Mouse (Mus musculus): ENCODE data around the gene Mylpf. TPM values are rescaled to one million over a fixed set of nuclear protein-coding genes. Genes with fewer than 3 reads are reported as not detected.

The Mylpf gene
- polyA plus RNA-seq, 1 experiment from 2014 or later = 87.1 TPM

DNA sequence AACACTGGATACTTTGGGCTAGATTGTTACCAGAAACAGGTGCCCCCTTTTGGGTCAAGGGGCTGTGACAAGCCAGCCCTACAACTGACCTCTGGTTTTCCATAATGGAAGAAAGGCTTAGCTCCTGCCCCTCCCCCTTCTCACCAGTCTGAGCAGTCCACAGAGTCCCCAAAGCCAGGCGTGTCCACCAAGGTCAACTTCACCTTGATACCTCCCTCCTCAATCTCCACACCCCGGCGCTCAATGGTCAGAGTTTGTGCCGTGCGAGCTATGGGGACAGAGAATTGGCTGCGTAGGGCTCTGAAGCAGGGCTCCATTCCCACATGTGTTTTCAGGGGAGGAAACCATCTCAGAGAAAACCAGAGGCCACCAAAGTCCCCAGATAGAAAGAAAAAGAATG lies 8.8 kb downstream of the Mylpf start:
- Histone ChIP-seq H3K9me3 (ENCODE audit: control insufficient read depth, low read length) (no peaks in the 10 kb centered on the region), H3K4me3 (ENCODE audit: low read depth, low read length) (no peak overlapping the region), H3K9ac (ENCODE audit: low read length) (no peak overlapping the region), H3K36me3 (ENCODE audit: control insufficient read depth, insufficient read depth, low read length) (no peaks in the 10 kb centered on the region), H3K4me2 (ENCODE audit: low read depth) (no peak overlapping the region), H3K27ac (ENCODE audit: low read depth, low read length) (no peak overlapping the region), H3K4me1 (ENCODE audit: control insufficient read depth, insufficient read depth, low read length) (no peaks in the 10 kb centered on the region), H3K27me3 (ENCODE audit: control insufficient read depth, insufficient read depth, low read length) (0 out of 2 replicates have a peak, but pooled peaks cover 2% of the 10 kb centered on the region)
- 82% methylated on average over 6 of the region's 6 CpGs for WGBS
- DNase-seq (ENCODE audit: low spot score) (no peak), ATAC-seq (ENCODE audit: insufficient read depth, low FRiP score, low TSS enrichment) (no peak)

DNA sequence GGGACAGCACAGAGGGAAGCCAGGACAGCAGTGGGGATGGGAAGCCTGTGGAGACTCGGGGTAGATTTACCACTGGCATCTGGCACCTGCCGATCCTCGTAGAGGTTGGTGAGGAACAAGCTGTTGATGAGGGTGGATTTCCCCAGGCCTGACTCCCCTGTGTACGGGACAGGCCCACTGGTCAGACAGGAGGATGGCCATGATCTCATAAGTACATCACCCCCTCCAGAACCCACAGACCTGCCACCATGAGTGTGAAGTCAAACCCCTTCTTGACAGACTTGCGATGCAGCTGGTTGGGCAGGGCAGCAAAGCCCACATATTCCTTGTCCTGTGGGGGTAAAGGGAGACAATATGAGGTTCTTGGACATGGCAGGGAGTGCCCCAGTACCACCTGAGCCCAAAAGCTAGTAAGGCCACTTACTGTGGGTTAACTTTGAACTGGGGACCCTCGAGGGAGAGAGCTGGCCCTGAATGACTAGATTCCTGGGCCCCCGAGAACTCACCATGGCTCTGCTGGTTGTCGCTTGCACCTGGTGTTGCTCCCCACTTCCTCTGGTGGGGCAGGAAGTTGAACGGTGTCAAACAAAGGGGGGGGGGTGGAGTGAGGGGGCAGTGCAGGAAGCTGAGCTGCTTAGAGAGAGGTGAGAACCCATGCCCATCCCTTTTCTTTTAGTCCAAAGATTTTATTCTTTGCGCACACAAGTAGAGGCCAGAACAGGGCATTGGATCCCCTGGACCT lies 9.4 kb downstream of the Mylpf start:
- DNase-seq (ENCODE audit: low spot score) (no peak), ATAC-seq (ENCODE audit: insufficient read depth, low FRiP score, low TSS enrichment) (no peak)
- no peak overlapping the region for H3K4me2 ChIP-seq (ENCODE audit: low read depth)
- H3K9me3 ChIP-seq (ENCODE audit: control insufficient read depth, low read length) = no peaks in the 10 kb centered on the region
- 81% methylated on average over 10 of the region's 10 CpGs for WGBS
- H3K4me3 ChIP-seq (ENCODE audit: low read depth, low read length) = no peak overlapping the region
- H3K9ac ChIP-seq (ENCODE audit: low read length) = no peak overlapping the region
- no peaks in the 10 kb centered on the region for H3K4me1 ChIP-seq (ENCODE audit: control insufficient read depth, insufficient read depth, low read length)
- no peak overlapping the region for H3K27ac ChIP-seq (ENCODE audit: low read depth, low read length)
- no peaks in the 10 kb centered on the region for H3K36me3 ChIP-seq (ENCODE audit: control insufficient read depth, insufficient read depth, low read length)
- H3K27me3 ChIP-seq (ENCODE audit: control insufficient read depth, insufficient read depth, low read length) = 0 out of 2 replicates have a peak, but pooled peaks cover 2% of the 10 kb centered on the region

DNA sequence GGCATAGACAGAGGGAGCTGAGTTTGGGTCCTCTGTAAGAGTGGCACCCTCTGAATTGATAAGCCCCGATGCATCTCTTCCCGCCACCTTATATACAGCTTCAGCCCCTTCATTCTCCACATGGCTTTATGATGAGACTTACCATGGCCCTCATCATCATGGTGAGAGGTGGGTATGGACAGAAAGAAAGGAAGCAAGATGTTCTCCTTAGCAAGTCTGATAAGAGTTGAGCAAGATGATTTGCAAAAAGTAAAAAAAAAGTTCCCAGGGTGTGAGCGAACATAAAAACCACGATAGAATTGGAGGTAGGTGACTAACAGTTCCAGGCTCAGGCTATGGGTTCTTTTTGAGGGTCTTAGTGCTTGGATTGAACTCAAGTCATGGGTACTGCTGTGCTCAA lies 10.0 kb downstream of the Mylpf start:
- Histone ChIP-seq H3K27ac (ENCODE audit: low read depth, low read length) (no peak overlapping the region), H3K4me2 (ENCODE audit: low read depth) (no peak overlapping the region), H3K27me3 (ENCODE audit: control insufficient read depth, insufficient read depth, low read length) (0 out of 2 replicates have a peak, but pooled peaks cover 2% of the 10 kb centered on the region), H3K36me3 (ENCODE audit: control insufficient read depth, insufficient read depth, low read length) (no peaks in the 10 kb centered on the region), H3K4me1 (ENCODE audit: control insufficient read depth, insufficient read depth, low read length) (no peaks in the 10 kb centered on the region), H3K4me3 (ENCODE audit: low read depth, low read length) (no peak overlapping the region), H3K9ac (ENCODE audit: low read length) (no peak overlapping the region), H3K9me3 (ENCODE audit: control insufficient read depth, low read length) (no peaks in the 10 kb centered on the region)
- 94% methylated on average over 4 of the region's 4 CpGs for WGBS
- ATAC-seq (ENCODE audit: insufficient read depth, low FRiP score, low TSS enrichment) (no peak), DNase-seq (ENCODE audit: low spot score) (no peak)

DNA sequence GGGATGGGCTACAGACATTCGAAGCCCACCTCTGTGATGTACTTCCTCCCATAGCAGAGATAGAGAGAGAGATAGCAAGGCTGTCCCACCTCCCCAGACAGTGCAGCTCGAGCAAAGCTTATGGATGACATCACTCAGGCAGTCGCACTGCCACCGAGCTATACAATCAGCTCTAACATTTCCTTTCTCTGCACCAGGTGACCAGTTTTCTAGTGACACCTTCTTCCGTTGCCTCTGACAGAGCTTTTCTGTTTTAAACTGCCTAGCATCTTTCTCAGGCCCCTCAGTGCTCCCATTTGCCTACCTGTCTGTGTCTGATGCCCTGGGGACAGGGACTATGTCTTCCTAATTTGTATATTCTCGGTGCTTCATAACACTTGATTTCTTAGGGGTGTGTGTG lies 11.8 kb downstream of the Mylpf start:
- DNase-seq (ENCODE audit: low spot score) (no peak), ATAC-seq (ENCODE audit: insufficient read depth, low FRiP score, low TSS enrichment) (no peak)
- H3K9me3 ChIP-seq (ENCODE audit: control insufficient read depth, low read length) = no peaks in the 10 kb centered on the region
- H3K9ac ChIP-seq (ENCODE audit: low read length) = no peak overlapping the region
- 88% methylated on average over 6 of the region's 6 CpGs for WGBS
- H3K4me1 ChIP-seq (ENCODE audit: control insufficient read depth, insufficient read depth, low read length) = no peaks in the 10 kb centered on the region
- H3K27ac ChIP-seq (ENCODE audit: low read depth, low read length) = no peak overlapping the region
- H3K4me2 ChIP-seq (ENCODE audit: low read depth) = no peak overlapping the region
- no peak overlapping the region for H3K4me3 ChIP-seq (ENCODE audit: low read depth, low read length)
- no peaks in the 10 kb centered on the region for H3K27me3 ChIP-seq (ENCODE audit: control insufficient read depth, insufficient read depth, low read length)
- H3K36me3 ChIP-seq (ENCODE audit: control insufficient read depth, insufficient read depth, low read length) = peaks cover 2% of the 10 kb centered on the region; the same call in 1 of the 2 replicates

DNA sequence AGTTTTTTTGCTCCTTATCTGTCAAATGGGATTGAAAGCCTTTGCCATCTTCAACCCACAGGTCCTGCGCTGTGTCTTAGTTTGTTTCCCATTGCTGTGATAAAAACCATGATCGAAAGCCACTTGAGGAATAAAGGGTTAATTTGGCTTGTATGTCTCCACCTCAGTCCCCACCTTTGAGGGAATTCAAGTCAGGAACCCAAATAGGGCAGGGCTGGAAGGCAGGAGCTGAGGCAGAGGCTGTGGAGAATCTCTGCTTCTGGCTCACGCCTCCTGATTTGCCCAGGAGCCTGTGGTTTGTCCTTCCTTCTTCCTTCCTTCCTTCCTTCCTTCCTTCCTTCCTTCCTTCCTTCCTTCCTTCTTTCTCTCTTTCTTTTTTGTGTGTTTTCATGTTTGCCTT lies 14.4 kb downstream of the Mylpf start:
- no peaks in the 10 kb centered on the region for H3K9me3 ChIP-seq (ENCODE audit: control insufficient read depth, low read length)
- no peak overlapping the region for H3K9ac ChIP-seq (ENCODE audit: low read length)
- 97% methylated on average over 3 of the region's 3 CpGs for WGBS
- H3K4me3 ChIP-seq (ENCODE audit: low read depth, low read length) = no peak overlapping the region
- ATAC-seq (ENCODE audit: insufficient read depth, low FRiP score, low TSS enrichment) (no peak), DNase-seq (ENCODE audit: low spot score) (no peak)
- no peaks in the 10 kb centered on the region for H3K27me3 ChIP-seq (ENCODE audit: control insufficient read depth, insufficient read depth, low read length)
- H3K4me2 ChIP-seq (ENCODE audit: low read depth) = no peak overlapping the region
- no peaks in the 10 kb centered on the region for H3K4me1 ChIP-seq (ENCODE audit: control insufficient read depth, insufficient read depth, low read length)
- peaks cover 2% of the 10 kb centered on the region; the same call in 1 of the 2 replicates for H3K36me3 ChIP-seq (ENCODE audit: control insufficient read depth, insufficient read depth, low read length)
- H3K27ac ChIP-seq (ENCODE audit: low read depth, low read length) = no peak overlapping the region

DNA sequence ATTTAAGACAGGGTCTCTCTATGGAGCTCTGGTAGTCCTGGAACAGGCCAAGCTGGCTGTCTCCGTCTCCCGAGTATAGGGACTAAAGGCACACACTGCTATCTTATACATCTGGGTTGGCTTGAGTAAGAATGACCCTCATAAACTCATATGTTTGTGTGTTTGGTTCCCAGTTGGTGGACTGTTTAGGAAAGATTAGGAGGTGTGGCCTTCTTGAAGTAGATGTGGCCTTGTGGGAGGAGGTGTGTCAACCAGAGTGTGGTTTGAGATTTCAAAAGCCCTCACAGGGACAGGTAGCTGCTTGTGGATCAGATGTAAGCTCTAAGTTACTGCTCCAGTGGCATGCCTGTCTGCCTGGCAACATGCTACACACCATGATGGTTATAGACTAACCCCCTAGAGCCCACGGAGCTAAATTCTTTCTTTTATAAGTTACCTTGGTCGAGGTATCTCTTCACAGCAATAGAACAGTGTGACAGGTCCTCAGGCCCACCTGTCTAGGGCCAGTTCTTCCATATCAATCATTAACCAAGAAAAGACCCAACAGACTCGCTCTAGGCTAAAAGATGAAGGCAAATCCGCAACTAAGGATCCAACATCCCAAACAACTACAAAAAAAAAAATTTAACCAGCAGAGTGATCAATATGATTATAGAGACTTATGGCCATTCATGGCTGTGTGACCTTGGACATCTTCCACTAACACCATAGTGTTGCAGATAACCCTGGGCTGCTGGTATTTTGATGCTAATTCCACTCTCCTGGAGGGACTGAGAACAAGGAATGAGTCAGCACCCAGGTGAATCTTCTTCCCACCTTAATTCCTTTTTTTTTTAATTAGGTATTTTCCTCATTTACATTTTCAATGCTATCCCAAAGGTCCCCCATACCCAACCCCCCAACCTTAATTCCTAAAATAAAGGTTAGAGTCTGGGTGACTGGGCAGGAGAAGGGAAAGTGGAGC lies 15.1 kb downstream of the Mylpf start:
- Histone ChIP-seq H3K9me3 (ENCODE audit: control insufficient read depth, low read length) (no peaks in the 10 kb centered on the region), H3K36me3 (ENCODE audit: control insufficient read depth, insufficient read depth, low read length) (peaks cover 2% of the 10 kb centered on the region; the same call in 1 of the 2 replicates), H3K4me2 (ENCODE audit: low read depth) (no peak overlapping the region), H3K9ac (ENCODE audit: low read length) (no peak overlapping the region), H3K4me3 (ENCODE audit: low read depth, low read length) (no peak overlapping the region), H3K27ac (ENCODE audit: low read depth, low read length) (no peak overlapping the region), H3K4me1 (ENCODE audit: control insufficient read depth, insufficient read depth, low read length) (no peaks in the 10 kb centered on the region), H3K27me3 (ENCODE audit: control insufficient read depth, insufficient read depth, low read length) (no peaks in the 10 kb centered on the region)
- 85% methylated on average over 6 of the region's 6 CpGs for WGBS
- ATAC-seq (ENCODE audit: insufficient read depth, low FRiP score, low TSS enrichment) = no peak
- no peak for DNase-seq (ENCODE audit: low spot score)

DNA sequence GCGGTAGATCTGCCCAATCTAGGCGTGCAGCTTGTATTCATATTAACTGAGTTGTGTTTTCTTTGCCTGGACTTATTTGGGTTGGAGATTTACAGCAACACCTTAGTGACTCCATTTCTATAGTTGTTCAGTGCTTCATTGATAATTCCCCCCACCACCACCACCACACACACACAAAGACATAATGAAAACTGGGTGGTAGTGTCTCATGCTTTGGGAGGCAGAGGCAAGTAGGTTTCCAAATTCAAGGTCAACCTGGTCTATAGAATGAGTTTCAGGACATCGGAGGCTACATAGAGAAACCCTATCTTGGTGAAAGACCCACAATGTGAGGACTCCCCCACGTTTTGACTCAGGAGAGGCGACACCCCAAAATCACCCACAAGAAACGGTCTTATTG lies 15.9 kb downstream of the Mylpf start:
- peaks cover 4% of the 10 kb centered on the region for H3K36me3 ChIP-seq (ENCODE audit: control insufficient read depth, insufficient read depth, low read length)
- DNase-seq (ENCODE audit: low spot score) = no peak
- no peak overlapping the region for H3K9ac ChIP-seq (ENCODE audit: low read length)
- no peaks in the 10 kb centered on the region for H3K27me3 ChIP-seq (ENCODE audit: control insufficient read depth, insufficient read depth, low read length)
- WGBS = 85% methylated on average over 6 of the region's 6 CpGs
- H3K4me1 ChIP-seq (ENCODE audit: control insufficient read depth, insufficient read depth, low read length) = no peaks in the 10 kb centered on the region
- H3K27ac ChIP-seq (ENCODE audit: low read depth, low read length) = no peak overlapping the region
- no peak overlapping the region for H3K4me3 ChIP-seq (ENCODE audit: low read depth, low read length)
- no peaks in the 10 kb centered on the region for H3K9me3 ChIP-seq (ENCODE audit: control insufficient read depth, low read length)
- H3K4me2 ChIP-seq (ENCODE audit: low read depth) = no peak overlapping the region
- ATAC-seq (ENCODE audit: insufficient read depth, low FRiP score, low TSS enrichment) = no peak

DNA sequence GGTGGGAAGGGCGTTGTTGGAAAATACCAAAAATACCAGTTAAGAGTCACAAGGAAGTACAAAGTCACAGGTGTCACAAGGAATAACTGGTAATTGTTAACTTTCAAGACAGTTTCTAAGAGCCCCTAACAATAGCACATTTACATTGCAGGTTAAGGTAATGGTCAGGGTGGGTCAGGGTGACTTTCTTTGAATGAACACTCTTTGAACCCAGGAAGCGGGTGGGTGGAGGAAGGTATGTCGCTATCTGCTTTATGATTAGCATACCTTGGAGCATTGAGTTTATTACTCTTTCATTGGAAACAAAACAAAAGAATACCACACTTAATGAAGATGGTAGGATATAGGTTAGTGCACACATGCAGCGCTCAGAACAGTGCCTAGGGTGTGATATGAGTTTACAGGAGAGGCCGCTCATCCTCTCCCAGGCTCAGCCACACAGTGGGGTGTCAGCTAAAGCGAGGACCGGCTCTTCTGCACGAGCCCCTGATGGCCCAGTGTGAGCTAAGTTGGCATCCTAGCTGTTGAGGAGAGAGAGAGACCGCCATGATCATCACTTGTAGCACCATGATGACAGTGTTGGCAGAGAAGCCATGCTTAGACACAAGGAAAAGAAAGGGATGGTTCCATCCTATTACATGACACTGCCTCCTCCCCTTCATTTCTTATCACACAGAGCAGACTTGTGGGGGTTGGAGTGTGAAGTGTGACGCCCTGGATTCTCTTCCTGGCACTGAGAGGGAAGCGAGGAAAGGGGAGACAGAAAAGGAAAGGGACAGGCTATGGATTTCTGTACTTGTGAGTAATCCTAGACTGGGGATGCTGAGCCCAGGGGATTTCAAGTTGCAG lies 16.7 kb downstream of the Mylpf start:
- Histone ChIP-seq H3K9me3 (ENCODE audit: control insufficient read depth, low read length) (no peaks in the 10 kb centered on the region), H3K4me1 (ENCODE audit: control insufficient read depth, insufficient read depth, low read length) (peaks cover 2% of the 10 kb centered on the region; the same call in 1 of the 2 replicates), H3K36me3 (ENCODE audit: control insufficient read depth, insufficient read depth, low read length) (peaks cover 4% of the 10 kb centered on the region), H3K4me2 (ENCODE audit: low read depth) (no peak overlapping the region), H3K9ac (ENCODE audit: low read length) (no peak overlapping the region), H3K4me3 (ENCODE audit: low read depth, low read length) (no peak overlapping the region), H3K27me3 (ENCODE audit: control insufficient read depth, insufficient read depth, low read length) (no peaks in the 10 kb centered on the region), H3K27ac (ENCODE audit: low read depth, low read length) (no peak overlapping the region)
- DNase-seq (ENCODE audit: low spot score) = no peak
- no peak for ATAC-seq (ENCODE audit: insufficient read depth, low FRiP score, low TSS enrichment)
- WGBS = 90% methylated on average over 11 of the region's 11 CpGs
